Mouse (Mus musculus): ENCODE measurements around the gene Cadm1.

The Cadm1 gene

DNA sequence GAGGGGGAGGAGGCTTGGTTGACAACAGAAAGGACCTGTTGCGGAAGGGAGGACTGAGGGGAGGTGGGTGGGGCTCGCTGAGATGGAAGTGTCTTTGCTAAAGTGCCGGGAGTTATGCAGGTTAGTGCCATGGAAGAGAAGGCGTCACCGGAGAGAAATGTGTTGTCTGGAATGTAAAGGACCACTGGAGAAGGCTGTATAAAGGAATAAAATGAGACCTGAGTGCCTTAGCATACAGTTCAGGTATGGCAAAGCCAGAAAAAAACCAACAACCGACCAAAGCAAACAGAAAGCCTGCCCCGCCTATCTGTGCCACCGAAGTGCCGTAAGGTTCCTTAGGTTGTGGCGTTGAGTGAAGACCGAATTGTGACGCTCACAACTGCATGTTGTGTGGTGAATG lies 18.4 kb downstream of the Cadm1 start:
- in situ Hi-C loops (cut with MboI, MseI), result no loop called here

DNA sequence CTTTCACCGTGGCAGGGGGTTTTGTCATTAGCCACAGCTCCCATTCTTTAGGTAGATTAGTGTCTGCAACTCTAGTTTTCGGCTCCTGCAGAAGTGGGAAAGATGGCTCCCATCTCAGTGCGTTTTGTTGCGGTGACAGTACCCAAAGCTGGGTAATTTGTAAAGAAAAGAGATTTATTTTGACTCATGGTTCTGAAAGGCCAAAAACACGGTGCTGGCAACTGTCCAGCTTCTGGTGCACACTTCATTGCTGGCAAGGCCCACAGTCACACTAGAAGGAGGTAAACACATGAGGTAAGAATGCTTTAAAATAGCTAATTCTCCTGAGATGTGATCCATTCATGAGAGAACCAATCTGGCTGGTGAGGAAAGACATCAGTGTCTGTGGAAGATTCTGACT lies 18.9 kb downstream of the Cadm1 start:
- in situ Hi-C loops (cut with MboI, MseI), result no loop called here

DNA sequence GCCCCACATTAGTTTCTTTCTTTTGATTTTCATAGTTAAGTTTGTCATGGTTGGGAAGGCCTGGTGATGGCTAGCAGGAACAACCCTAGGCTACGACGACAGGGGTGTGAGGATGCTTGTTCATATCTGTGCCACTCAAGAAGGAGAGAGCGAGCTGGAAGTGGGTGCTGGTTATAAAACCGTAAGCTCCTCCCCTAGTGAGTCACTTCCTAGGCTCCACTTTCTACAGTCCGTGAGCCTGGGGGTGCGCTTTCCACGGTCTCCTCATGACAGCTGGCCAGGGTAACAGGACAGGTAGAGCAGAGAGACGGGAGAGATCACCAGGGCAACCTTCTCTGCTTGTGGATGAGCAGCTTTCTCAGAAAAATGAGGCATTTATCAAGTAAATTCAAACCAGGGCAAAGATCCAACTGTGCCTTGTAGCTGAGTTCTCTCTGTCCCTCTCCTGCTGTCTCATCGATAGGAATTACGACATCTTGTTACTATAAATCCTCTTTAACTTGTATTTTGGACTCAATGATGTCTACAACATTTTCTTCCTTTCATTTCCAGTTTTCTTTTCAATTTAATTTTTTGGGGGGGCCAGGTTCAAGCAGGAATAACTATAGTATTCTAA lies 23.1 kb downstream of the Cadm1 start:
- in situ Hi-C loops (cut with MboI, MseI), result no loop called here

DNA sequence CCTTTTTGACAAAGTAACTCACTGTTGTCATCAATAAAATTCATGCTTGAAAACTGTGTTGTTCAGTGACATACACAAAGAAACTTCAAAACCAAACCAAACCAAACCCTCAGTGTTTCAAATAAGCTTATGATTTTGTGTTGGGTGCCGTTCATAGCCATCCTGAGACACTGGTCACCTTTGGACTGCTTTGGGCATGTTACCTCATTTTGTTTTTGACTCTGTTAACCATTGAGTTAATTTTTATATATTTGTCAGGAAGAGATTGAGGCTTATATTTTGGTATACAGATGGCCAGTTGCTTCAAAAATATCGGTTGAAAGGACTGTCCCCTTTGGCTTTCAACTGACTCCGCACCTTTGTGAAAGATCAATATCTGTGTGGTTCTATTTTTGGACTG lies 30.8 kb downstream of the Cadm1 start:
- in situ Hi-C loops (cut with MboI, MseI), result no loop called here

DNA sequence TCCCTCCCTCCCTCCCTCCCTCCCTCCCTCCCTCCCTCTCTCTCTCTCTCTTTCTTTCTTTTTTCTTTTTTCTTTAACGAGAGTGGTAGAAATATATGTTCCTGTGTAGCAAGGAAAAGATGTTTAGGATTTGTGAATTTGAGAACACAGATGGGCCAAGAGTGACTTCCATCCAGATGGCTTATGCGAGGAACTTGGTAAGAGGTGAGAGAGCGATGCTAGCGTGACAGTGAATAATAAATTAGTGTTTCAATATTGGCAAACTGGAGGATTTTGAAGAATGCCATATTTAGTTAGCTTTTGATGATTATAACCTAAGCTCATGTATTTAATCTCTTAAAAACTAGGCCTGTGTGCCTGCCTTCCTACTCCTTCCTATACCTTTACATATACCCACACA lies 31.6 kb downstream of the Cadm1 start:
- in situ Hi-C loops (cut with MboI, MseI), result no loop called here

DNA sequence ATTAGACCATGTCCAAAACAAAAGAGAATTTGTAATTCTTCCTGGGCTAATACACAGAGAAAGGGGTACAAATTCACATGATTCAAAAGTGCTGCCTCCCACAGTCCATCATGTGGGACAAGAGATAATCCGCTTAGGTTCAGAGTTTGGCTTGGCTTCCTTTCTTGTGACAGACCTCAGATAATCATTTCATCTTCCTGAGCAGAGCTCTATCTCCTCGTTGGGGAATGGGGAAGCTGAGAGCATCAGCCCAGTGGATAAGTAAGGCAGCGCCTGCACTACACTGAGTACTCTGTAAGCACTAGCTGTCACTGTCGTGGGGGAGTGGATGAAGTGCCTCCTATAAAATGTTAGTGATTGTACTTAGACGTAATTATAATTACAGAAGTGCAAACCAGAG lies 35.1 kb downstream of the Cadm1 start:
- in situ Hi-C loops (cut with MboI, MseI), result no loop called here

DNA sequence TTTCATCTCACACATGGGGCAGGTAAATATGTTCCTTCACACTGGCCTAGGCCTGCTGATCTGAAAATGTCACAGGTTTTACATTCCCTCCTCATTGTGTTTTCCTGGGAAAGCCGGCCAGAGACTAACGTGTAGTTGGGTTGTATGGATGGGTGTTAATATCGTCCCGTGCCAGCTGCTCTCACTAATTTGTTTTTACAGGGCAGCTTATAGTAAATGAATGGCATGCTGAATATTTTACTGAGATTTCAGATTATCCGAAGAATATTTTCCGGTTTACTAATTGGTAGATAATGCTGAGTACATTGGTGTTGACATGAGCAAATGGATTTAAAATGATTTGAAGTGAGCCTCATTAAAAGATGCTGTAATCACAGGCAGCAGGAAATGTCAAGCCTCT lies 37.9 kb downstream of the Cadm1 start:
- in situ Hi-C loops (cut with MboI, MseI), result no loop called here

DNA sequence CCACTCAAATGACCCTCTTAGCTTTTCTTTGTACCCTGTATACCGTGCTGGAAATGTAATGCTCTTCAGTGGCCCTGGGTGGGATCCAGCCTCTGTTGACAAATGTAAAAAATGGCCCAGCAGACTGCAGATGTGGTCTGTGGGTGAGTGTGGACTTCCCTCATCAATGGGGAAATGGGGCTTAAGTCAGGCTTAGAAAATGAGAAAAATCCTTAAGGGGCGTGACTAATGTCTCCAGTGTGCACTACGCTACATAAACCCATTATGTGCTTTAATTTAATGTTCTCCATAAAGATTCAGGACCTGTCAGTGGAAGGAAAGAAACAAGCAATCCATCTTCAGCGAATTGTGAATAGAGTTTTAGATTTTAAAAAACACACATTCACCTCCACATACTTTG lies 40.2 kb downstream of the Cadm1 start:
- in situ Hi-C loops (cut with MboI, MseI), result no loop called here

DNA sequence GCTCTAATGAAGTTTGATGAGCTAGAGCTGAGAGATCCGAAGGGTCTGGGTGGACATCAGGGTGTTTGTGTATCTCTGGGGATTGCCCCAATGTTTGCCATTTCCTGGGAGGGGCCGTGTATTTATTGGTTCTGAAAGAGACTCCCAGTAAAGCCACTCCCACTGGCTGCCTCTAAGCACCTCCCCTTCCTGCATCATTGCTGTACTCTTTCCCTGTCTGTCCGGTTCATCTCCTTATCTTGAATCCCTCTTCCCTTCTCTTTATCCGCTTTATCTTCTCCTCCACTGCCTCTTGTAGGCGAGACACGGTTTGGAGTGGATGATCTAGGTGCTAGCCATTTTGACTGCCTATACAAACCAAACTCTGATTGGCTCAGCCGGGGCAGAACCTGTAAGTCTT lies 41.5 kb downstream of the Cadm1 start:
- in situ Hi-C loops (cut with MboI, MseI), result no loop called here

DNA sequence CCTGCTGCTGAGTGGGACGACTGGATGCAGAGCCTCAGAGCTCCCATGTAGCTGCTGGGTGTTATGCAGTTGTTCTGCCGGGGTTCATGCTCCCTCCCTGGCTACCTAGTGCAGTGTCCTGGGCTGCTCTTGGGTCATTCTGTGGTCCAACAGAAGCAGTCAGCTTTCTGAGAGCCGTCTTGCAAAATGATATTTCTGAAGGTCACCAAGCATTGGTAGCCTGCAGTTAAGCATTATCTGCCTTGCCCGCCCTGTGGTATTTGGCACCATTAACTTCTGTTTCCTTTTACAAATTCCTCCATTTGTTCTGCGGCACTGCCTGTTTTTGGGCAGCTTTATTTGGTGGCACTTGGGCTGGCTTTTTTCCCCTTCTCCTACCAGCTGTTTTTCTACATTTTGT lies 42.2 kb downstream of the Cadm1 start:
- in situ Hi-C loops (cut with MboI, MseI), result no loop called here

DNA sequence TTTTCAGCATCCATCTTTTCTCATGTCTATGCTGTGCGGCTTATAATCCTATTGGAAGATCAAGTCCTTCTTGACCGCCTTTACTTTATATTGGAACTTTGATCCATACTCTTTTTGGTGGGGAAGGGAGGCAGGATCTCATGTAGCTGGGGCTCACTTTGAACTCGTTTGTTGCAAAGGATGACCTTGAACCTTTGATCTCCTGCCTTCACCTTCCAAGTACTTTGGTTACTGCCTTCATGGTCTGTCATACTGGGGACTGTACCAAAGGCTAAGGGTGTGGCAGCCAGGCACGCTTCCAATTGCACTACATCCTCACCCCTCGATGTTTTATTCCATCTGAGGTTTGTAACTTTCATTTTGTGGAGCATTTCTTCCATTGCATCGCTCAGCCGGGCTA lies 43.5 kb downstream of the Cadm1 start:
- in situ Hi-C loops (cut with MboI, MseI), result no loop called here

DNA sequence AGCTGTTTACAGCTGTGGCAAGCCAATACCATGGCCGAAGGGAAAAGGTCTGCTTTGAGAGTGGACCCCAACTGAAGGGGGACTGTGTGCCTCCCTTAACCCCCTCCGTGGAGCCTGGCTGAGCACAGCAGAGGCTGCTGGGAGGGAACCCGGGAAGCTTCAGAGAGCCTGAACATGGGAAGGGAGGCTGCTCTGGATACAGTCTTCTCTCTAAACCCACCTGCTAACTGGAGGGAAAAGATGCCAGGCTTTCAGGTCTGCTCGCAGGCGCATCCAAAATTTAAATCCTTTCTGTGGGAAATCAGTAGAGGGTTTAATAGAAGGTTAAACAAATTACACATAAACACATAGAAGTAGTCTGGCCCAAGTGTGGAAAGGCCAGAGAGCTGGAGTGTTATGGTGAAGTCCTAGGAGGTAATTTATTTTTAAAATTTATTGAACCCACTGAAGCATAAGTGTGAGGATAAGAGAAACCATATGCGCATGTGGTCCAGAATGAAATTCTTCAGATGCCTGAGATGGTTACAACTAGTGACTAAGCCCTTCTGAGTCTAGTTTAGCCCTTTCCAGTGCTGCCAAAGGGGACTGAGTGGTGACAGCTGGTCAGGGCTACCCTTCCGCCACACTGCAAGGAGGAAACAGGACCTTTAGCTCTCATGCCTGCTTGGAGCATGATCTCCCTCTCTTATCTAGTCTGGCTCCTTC lies 44.9 kb downstream of the Cadm1 start:
- in situ Hi-C loops (cut with MboI, MseI), result no loop called here

DNA sequence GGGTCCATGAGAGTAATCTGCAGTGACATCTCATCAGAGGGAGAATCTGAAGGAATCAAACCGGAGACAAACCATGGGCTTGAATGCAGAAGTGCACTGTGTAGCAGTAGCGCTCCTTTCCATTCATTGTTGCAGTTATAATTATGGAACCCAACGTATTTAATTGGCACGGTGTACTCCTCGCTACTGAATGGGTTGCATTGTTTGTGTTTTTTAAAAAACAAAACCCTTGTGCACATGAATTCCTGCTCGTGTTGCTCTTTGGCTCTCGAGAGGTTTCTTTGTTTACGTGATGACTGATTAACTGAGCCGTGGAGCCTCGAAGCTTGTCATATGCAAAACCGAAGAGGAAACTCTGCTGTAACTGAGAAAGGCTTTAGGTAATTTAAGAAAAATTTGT lies 45.8 kb downstream of the Cadm1 start:
- in situ Hi-C loops (cut with MboI, MseI), result no loop called here

DNA sequence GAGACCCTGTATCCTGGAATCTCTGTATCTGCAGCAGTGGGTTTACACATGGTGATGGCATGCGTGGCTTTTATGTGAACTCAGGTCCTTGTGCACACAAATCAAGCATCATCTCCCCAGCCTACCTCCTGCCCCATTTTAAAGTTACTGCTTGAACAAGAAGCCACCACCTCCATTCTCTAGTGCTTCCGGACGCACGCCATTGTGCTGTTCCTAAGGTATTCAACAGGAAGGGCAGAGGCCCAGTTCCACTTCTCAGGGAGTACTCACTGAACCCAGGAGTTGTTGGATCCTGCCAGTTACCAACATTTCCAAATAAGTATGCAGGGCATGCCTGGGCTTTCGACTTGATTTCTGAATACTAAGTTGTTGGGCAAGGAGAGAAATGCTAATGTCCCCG lies 49.5 kb downstream of the Cadm1 start:
- in situ Hi-C loops (cut with MboI, MseI), result no loop called here

DNA sequence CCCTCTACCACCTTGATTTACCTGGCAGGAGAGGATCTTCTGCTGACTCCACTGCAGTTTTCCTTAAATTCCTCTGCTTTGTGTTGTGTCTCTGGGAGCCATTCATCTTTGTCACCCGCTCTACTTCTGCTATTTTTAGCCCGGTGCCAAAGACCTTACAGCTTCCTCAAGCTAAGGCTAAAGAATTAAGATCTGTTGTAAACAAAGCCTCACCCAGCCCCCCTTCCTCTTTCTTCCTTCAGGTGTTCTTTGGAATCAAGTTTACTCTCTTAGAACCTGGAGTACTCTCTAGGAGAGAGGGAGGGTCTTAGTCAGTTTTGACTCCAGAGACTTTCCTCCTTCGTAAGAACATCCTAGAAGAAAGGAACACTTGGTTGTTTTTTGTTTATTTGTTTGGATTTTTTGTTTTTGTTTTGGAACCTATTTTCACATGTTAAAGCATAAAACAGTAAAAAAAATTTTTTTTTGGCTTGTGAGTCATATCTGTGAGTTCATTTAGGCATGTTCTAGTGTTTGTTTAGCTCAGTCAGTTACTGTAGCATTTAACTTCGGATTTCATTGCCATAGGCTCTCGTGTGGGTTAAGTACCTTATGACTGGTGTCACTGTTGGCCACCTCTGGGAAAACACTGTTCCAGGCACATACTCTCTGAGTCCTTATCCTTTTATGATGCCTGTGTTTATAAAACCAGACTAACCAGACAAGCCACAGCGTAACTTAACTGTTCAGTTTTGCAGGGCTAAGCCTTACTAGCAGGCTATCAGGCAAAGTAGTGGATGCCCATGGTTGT lies 51.8 kb downstream of the Cadm1 start:
- in situ Hi-C loops (cut with MboI, MseI), result no loop called here

DNA sequence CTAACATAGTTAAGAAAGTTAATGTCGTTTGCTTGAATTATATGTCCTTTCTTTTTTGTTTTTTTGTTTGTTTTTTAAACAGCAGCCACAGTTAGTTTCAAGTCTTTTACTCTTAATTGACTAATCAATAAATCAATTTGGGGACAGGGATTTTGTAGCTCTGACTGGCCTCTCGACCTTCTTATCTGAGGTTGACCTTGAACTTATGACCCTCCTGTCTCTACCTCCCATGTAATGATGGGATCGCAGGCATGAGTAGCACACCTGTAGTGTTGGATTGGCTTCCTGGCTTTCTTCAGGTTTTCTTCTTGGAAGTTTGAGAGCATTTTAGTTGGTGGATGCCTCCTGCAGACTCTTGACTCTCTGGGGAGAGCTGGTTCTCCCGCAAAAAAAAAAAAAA lies 53.3 kb downstream of the Cadm1 start:
- in situ Hi-C loops (cut with MboI, MseI), result no loop called here

DNA sequence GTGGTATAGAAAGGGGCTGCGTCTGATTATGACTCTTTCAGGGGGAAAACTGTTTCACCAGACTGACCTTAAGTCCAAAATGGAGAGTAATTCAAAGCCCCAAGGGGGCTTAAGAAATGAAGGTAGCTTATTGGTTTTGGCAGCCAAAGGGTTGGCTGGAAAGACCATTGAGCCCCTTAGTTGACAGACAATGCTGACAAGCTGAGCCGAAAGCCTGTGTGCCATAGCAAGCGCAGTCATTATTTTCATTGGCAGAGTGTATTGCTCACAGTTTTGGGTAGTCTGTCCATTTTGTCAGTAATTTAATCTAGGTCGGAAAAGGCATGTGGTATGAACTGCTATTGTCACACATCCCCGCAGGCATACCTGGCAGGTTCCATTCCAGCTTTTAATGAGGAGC lies 56.2 kb downstream of the Cadm1 start:
- in situ Hi-C loops (cut with MboI, MseI), result no loop called here

DNA sequence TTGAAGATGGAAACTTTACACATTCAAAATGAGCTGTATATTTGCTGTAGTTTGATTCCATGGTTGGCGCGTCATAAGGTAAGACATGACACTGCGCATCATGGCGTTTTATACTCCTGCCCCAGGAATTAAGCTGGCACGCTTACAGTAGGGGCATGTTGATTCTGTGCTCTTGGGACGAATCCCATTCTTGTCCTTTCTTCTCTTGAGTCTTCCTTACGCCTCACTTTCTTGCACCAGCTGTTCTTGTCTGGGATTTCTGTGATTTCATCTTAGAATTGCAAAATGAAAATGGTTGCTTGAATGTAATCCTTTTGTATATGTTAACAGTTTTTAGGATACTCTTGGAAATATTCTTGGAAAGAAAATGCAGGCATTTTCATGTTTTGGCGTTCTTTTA lies 56.9 kb downstream of the Cadm1 start:
- in situ Hi-C loops (cut with MboI, MseI), result no loop called here

DNA sequence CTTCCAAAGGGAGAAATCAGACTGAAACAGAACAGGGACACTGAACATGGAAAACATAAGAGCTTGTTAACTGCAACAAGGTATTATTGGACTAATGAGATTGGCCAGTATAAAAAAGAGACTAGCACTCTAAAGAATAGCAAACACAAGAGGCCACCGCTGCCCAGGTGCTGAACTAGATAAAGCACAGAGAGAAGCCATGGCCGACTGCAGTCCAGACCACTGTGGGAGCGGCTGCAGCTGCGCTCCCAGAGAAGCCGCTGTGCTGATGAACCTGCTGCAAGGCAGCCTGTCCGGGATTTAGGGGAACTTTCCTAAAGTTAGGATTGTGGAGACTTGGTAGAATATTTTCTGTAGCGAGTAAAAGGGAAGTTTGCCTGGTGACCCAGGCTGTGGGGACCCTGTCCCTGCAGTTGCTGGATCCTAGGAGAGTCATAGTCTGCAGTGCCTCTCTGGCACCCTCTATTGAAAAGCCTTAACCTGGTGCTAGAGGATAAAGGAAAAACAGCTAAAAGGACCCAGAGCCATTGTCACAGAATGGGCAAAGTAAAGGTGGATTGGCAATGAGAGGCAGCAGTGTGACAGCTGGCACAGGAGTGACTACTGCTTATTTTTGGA lies 57.7 kb downstream of the Cadm1 start:
- in situ Hi-C loops (cut with MboI, MseI), result no loop called here

DNA sequence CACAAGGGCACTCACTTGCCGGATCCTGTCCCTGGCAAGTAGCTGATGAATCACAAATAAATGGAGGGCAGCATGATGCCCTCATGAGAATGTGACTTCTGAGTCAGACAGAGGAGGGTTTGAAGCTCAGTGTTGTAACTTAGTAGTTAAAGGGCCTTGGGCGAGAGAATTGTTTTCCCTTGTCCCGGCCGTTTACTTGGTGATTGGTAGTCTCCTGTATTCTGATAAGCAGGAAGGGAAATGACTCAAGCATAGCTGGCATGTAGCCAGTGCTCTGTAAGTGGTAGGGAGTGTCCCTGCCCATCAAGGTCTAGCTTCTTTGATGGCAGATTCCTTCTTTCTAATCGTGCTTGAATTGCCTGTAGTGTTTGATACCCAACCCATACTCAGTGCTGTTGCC lies 59.9 kb downstream of the Cadm1 start:
- in situ Hi-C loops (cut with MboI, MseI), result no loop called here

DNA sequence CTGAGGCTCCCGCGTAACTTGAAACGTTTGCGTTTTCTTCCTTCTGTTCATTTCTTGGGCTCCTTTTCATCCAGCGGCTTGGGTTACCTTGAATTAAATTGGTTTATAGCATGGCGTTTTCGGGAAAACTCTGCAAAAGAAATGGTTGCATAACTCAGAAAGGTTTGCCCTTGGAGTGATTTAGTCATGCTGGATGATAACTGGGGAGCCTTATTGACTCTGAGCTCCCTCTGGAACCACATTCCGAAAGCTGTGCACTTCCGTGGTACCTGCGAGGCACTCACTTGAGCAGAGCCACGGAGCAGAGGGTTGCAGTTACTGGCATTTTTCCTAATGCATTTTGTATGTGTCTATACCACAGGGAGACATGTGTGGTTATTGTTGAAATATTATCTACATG lies 71.6 kb downstream of the Cadm1 start:
- in situ Hi-C loops (cut with MboI, MseI), result no loop called here

DNA sequence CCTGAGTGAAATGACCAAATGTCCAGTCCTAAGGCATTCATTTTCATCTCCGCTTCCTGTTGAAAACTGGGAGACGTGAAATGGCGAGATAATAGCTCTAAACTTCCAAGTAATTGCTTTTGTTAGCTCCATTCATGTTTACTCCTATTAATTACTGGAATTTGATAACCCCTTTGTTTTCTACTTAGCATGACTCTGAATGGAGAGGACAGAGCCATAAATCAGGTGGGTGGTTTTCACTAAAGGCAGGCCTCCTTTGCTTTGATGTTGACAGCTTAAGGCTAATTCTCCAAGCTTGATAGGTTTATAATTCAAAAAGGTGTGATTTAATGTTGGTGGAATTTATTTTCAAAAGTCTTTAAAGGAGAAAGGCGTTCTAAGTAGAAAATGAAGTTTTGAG lies 74.0 kb downstream of the Cadm1 start:
- in situ Hi-C loops (cut with MboI, MseI), result no loop called here

DNA sequence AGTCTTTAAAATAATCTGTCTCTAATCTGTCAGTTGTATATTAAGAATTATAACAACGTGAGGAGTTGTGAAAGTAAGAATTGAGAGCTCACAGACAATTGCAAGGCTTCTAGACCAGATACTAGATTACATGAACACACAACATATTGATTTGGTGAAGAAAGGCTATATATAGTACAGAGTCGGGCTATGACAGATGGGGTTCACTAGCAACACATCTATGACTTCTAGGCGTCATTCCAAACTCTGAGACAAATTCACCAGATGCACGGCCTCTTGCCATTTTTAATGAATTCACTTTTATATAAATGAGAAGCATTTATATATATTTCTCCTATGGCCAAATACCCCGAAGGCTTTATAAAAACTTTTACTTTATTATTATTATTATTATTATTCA lies 75.7 kb downstream of the Cadm1 start:
- in situ Hi-C loops (cut with MboI, MseI), result no loop called here
